Mouse (Mus musculus): Measurements from ENCODE around the gene Krtcap3. TPM values are rescaled to one million over a fixed set of nuclear protein-coding genes. Genes with fewer than 3 reads are reported as not detected.
"Not testable (repeated sequence)": the region's sequence is repeated elsewhere in the genome, so short reads cannot be mapped to it uniquely, and the experiment has no call there.

Gene Krtcap3
- polyA plus RNA-seq (2015; fragmentation: Nextera tagmentation; extraction: Ambion mirVana), result 2.6 and 3.6 TPM in 2 replicates

GRCm38 (mm10) chr5:31251541-31252101, at the start of gene Krtcap3:
Gene Krtcap3 (plus strand): TSS chr5:31251691.
- WGBS, result 14% methylated on average over 47 of the region's 47 CpGs
- H3K27me3 ChIP-seq, result no peaks in the 10 kb centered on the region
- peak within 1 kb of the TSS; percentile 28; the same call in 1 of the 2 replicates for H3K4me2 ChIP-seq
- H3K4me3 ChIP-seq, result no peak within 1 kb of the TSS
- H3K27ac ChIP-seq (replicated peaks), result no peak within 1 kb of the TSS
- H3K9ac ChIP-seq, result no peak within 1 kb of the TSS
- H3K36me3 ChIP-seq, result peaks cover 79% of the 10 kb centered on the region
- H3K4me1 ChIP-seq (replicated peaks), result peaks cover 6% of the 10 kb centered on the region; the same call in 1 of the 2 replicates
- ATAC-seq (ENCODE audit: low FRiP score, low read depth), result peak; percentile 64
- H3K9me3 ChIP-seq, result no peaks in the 10 kb centered on the region

DNA sequence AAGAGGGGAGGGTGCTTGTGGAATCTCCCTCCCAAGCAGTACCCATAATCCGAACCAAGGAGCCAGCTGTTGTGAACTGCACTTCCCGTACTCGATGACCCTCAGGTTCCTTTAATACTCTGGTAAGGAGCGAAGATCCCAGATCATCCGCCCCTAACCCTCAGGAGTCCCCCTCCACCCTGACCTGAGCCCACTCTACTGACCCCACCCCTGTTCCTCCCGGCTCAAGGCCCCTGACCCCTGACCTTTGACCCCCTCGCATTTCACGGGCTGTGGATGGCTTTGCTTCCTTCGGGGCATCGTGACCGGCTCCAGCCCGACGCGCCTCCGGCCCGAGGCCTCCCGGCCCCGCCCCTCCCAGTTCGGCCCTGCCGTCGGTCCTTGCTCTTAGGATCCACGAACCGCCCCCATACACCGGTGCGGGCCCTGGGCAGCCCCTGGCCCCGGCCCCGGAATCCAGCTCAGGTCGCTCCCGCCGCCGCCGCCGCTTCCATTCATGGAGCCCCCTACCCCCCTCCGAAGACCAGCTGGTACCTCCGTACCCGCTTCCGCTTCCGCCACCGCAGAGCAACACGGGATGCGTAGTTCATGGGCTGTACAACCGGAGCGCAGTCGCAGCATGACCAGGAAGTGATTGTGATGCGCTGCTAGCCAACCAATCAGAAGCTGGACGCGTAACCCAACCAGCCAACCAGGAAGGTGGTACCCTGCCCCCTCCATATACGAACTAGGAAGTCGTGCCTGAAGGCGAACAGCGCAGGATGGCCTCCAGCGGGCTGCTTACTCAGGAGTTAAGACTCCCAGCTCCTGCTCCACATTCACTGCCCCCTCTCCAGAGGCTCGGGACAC, 49.5 kb upstream of the Krtcap3 start, which contains the start of gene Zfp513:
TSS of gene Zfp513 (minus strand) at position 562 of the 849 bp plus-strand sequence.
- under 1% methylated on average over 52 of the region's 53 CpGs for WGBS
- no peaks in the 10 kb centered on the region for H3K27me3 ChIP-seq
- ATAC-seq (ENCODE audit: low FRiP score, low read depth), result peak; percentile 97
- H3K4me1 ChIP-seq (replicated peaks), result peaks cover 24% of the 10 kb centered on the region
- H3K9me3 ChIP-seq, result 0 out of 2 replicates have a peak, but pooled peaks cover 4% of the 10 kb centered on the region
- H3K9ac ChIP-seq, result peak within 1 kb of the TSS; percentile 87
- H3K4me3 ChIP-seq, result peak within 1 kb of the TSS; percentile 84
- H3K36me3 ChIP-seq, result peaks cover 74% of the 10 kb centered on the region
- peak within 1 kb of the TSS; percentile 87 for H3K27ac ChIP-seq (replicated peaks)
- H3K4me2 ChIP-seq, result peak within 1 kb of the TSS; percentile 81

- 84% methylated on average over 7 of the region's 7 CpGs for WGBS
- ATAC-seq (ENCODE audit: low FRiP score, low read depth), result no peak
- Histone ChIP-seq H3K4me3 (peak overlapping the region; percentile 84; the same call in 1 of the 2 replicates), H3K27me3 (no peaks in the 10 kb centered on the region), H3K4me1 (replicated peaks) (peaks cover 24% of the 10 kb centered on the region), H3K27ac (replicated peaks) (peak overlapping the region; percentile 87), H3K4me2 (peak overlapping the region; percentile 60), H3K9ac (no peak overlapping the region), H3K9me3 (0 out of 2 replicates have a peak, but pooled peaks cover 4% of the 10 kb centered on the region), H3K36me3 (peaks cover 74% of the 10 kb centered on the region)
Measured at GRCm38 (mm10) chr5:31202933-31203332, 48.6 kb upstream of the Krtcap3 start.

- Histone ChIP-seq H3K27ac (replicated peaks) (no peak overlapping the region), H3K27me3 (no peaks in the 10 kb centered on the region), H3K4me2 (no peak overlapping the region), H3K36me3 (peaks cover 69% of the 10 kb centered on the region), H3K9ac (no peak overlapping the region), H3K9me3 (0 out of 2 replicates have a peak, but pooled peaks cover 4% of the 10 kb centered on the region), H3K4me1 (replicated peaks) (peaks cover 24% of the 10 kb centered on the region), H3K4me3 (no peak overlapping the region)
- ATAC-seq (ENCODE audit: low FRiP score, low read depth), result no peak
- 84% methylated on average over 2 of the region's 2 CpGs for WGBS
Measured at GRCm38 (mm10) chr5:31203866-31204265, 47.6 kb upstream of the Krtcap3 start.

GRCm38 (mm10) chr5:31204421-31204820, 47.1 kb upstream of the Krtcap3 start:
- Histone ChIP-seq H3K9ac (no peak overlapping the region), H3K36me3 (peaks cover 63% of the 10 kb centered on the region), H3K4me2 (no peak overlapping the region), H3K27me3 (no peaks in the 10 kb centered on the region), H3K4me1 (replicated peaks) (peaks cover 24% of the 10 kb centered on the region), H3K4me3 (no peak overlapping the region), H3K9me3 (0 out of 2 replicates have a peak, but pooled peaks cover 4% of the 10 kb centered on the region), H3K27ac (replicated peaks) (no peak overlapping the region)
- 94% methylated on average over 6 of the region's 6 CpGs for WGBS
- no peak for ATAC-seq (ENCODE audit: low FRiP score, low read depth)

GRCm38 (mm10) chr5:31216554-31216953, 34.9 kb upstream of the Krtcap3 start:
- H3K4me1 ChIP-seq (replicated peaks), result peaks cover 17% of the 10 kb centered on the region
- not testable (repeated sequence) for H3K4me2 ChIP-seq; H3K4me3 ChIP-seq; ATAC-seq (ENCODE audit: low FRiP score, low read depth); H3K36me3 ChIP-seq; H3K9ac ChIP-seq; H3K27me3 ChIP-seq; H3K9me3 ChIP-seq; H3K27ac ChIP-seq (replicated peaks)
- 95% methylated on average over 6 of the region's 6 CpGs for WGBS

GRCm38 (mm10) chr5:31218294-31218693, 33.2 kb upstream of the Krtcap3 start:
- peaks cover 26% of the 10 kb centered on the region for H3K4me1 ChIP-seq (replicated peaks)
- H3K4me2 ChIP-seq, result peak overlapping the region; percentile 66
- no peak overlapping the region for H3K9ac ChIP-seq
- no peak for ATAC-seq (ENCODE audit: low FRiP score, low read depth)
- no peaks in the 10 kb centered on the region for H3K27me3 ChIP-seq
- WGBS, result 62% methylated on average over 7 of the region's 7 CpGs
- H3K4me3 ChIP-seq, result no peak overlapping the region
- H3K27ac ChIP-seq (replicated peaks), result no peak overlapping the region
- H3K36me3 ChIP-seq, result no peaks in the 10 kb centered on the region
- no peaks in the 10 kb centered on the region for H3K9me3 ChIP-seq

DNA sequence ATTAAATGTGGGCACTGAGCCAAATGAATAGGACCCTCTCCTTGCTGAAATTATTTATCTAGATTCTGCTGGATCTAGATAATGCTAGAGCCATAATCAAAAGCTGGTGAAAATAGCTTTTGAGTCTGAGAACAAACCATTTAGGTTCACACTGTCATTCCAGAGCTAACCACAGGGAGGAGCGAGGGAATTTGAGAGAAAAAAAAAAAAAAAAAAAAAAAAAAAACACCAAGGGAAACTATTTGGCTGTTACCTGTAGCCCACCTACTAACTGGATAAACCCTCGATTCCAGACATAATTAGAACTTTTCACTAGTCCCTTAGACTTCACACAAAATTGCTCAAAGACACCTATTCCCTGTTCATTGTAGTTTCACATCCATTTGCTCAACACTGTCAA, 32.4 kb upstream of the Krtcap3 start:
- H3K9ac ChIP-seq, result peak overlapping the region; percentile 27; the same call in 1 of the 2 replicates
- ATAC-seq (ENCODE audit: low FRiP score, low read depth), result no peak
- peak overlapping the region; percentile 85 for H3K4me3 ChIP-seq
- H3K9me3 ChIP-seq, result no peaks in the 10 kb centered on the region
- 1% methylated on average over 2 of the region's 2 CpGs for WGBS
- no peaks in the 10 kb centered on the region for H3K36me3 ChIP-seq
- peaks cover 26% of the 10 kb centered on the region for H3K4me1 ChIP-seq (replicated peaks)
- no peak overlapping the region for H3K27ac ChIP-seq (replicated peaks)
- no peaks in the 10 kb centered on the region for H3K27me3 ChIP-seq
- peak overlapping the region; percentile 66 for H3K4me2 ChIP-seq

DNA sequence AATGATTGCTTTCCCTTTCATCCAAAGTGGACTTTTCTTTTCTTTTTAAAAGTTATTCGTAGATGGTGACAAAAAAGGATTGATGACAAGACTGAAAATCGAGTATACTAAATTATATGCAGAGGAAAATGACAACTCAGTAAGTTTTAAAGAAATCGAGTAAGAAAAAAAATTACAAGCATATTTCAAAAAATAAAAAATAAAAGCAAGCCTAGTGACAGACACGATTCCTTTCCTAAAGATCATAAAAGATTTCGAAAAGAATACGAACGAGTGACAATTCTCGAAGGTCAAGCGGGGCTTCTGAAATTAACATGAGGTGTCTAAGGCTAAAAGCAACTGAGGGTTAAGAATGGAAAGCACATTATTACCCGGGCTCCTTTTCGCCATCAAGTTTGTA, 32.0 kb upstream of the Krtcap3 start:
- Histone ChIP-seq H3K27ac (replicated peaks) (peak overlapping the region; percentile 94), H3K4me2 (peak overlapping the region; percentile 66), H3K4me3 (peak overlapping the region; percentile 85), H3K4me1 (replicated peaks) (peaks cover 26% of the 10 kb centered on the region), H3K27me3 (no peaks in the 10 kb centered on the region), H3K9ac (peak overlapping the region; percentile 80), H3K9me3 (no peaks in the 10 kb centered on the region), H3K36me3 (no peaks in the 10 kb centered on the region)
- 1% methylated on average over 11 of the region's 11 CpGs for WGBS
- no peak for ATAC-seq (ENCODE audit: low FRiP score, low read depth)

DNA sequence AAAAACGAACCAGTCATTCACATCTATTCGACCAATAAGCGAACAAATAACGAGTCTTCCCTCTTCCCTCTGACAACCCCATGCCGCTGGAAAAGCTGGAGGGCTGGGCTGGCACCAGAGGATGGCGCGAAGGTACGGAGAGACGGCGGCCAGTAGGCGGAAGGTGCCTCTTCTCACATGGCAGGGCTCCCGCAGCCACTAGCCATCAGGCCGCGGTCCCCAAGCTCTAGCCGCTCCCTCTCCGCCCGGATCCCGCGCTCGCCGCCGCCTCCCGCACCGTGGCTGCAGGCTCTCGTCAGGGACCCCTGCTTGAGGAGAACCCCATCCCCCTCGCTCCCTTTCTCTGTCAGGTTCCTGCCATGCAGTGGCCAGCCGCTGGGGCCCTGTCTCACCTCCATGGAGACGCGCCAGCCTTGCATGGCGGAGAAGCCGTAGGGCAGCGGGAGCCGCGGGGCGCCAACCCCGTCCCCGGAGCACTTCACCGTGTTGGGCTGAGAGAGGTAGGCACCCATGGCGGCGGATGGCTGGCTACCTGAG, 31.5 kb upstream of the Krtcap3 start:
- H3K27ac ChIP-seq (replicated peaks), result peak overlapping the region; percentile 94
- peaks cover 26% of the 10 kb centered on the region for H3K4me1 ChIP-seq (replicated peaks)
- H3K9me3 ChIP-seq, result no peaks in the 10 kb centered on the region
- no peaks in the 10 kb centered on the region for H3K36me3 ChIP-seq
- peak; percentile 67; the same call in 1 of the 2 replicates for ATAC-seq (ENCODE audit: low FRiP score, low read depth)
- peak overlapping the region; percentile 80 for H3K9ac ChIP-seq
- peak overlapping the region; percentile 66 for H3K4me2 ChIP-seq
- WGBS, result under 1% methylated on average over 38 of the region's 40 CpGs
- H3K27me3 ChIP-seq, result no peaks in the 10 kb centered on the region
- H3K4me3 ChIP-seq, result peak overlapping the region; percentile 85

- H3K36me3 ChIP-seq, result no peaks in the 10 kb centered on the region
- H3K4me1 ChIP-seq (replicated peaks), result peaks cover 26% of the 10 kb centered on the region
- no peaks in the 10 kb centered on the region for H3K27me3 ChIP-seq
- H3K9ac ChIP-seq, result peak within 1 kb of the TSS; percentile 80
- peak within 1 kb of the TSS; percentile 94 for H3K27ac ChIP-seq (replicated peaks)
- peak within 1 kb of the TSS; percentile 66 for H3K4me2 ChIP-seq
- whole genome bisulfite sequencing, result under 1% methylated on average over 69 of the region's 70 CpGs
- no peaks in the 10 kb centered on the region for H3K9me3 ChIP-seq
- ATAC-seq (ENCODE audit: low FRiP score, low read depth), result peak; percentile 96
- peak within 1 kb of the TSS; percentile 85 for H3K4me3 ChIP-seq
Measured at GRCm38 (mm10) chr5:31220448-31221303, 30.8 kb upstream of the Krtcap3 start, which contains the start of gene Ppm1g. Gene Ppm1g (minus strand): TSS chr5:31220687.
